Mouse (Mus musculus): ENCODE measurements at regions not wholly inside any gene's neighbourhood (a gene's known extent, or its start where the extent isn't known, plus 50 kb on each side); places are given as distances from the start of the nearest gene placed in this dataset. TPM values are rescaled to one million over a fixed set of nuclear protein-coding genes. Genes with fewer than 3 reads are reported as not detected.
"Not testable (repeated sequence)": the region's sequence is repeated elsewhere in the genome, so short reads cannot be mapped to it uniquely, and the experiment has no call there.

- no peak overlapping the region for H3K9ac ChIP-seq (replicated peaks; ENCODE audit: low read depth, low read length)
- H3K36me3 ChIP-seq (ENCODE audit: control insufficient read depth, insufficient read depth, low read length) = no peaks in the 10 kb centered on the region
- H3K4me2 ChIP-seq (ENCODE audit: low read depth, low read length) = no peak overlapping the region
- H3K4me1 ChIP-seq (ENCODE audit: control insufficient read depth, insufficient read depth, low read length) = no peaks in the 10 kb centered on the region
- no peaks in the 10 kb centered on the region for H3K27me3 ChIP-seq (ENCODE audit: control insufficient read depth, insufficient read depth, low read length)
- no peak for ATAC-seq (ENCODE audit: low read depth)
- H3K27ac ChIP-seq (ENCODE audit: low read depth, low read length) = no peak overlapping the region
- no peaks in the 10 kb centered on the region for H3K9me3 ChIP-seq (ENCODE audit: control insufficient read depth, low read length)
- H3K4me3 ChIP-seq (ENCODE audit: low read depth, low read length) = no peak overlapping the region
- WGBS = 71% methylated on average over 1 of the region's 1 CpGs
Measured at GRCm38 (mm10) chr8:97191806-97192205, 1303.5 kb upstream of the Got2 start.

GRCm38 (mm10) chr8:97183831-97184230, 1295.5 kb upstream of the Got2 start:
- H3K27me3 ChIP-seq (ENCODE audit: control insufficient read depth, insufficient read depth, low read length); H3K9me3 ChIP-seq (ENCODE audit: control insufficient read depth, low read length); H3K4me3 ChIP-seq (ENCODE audit: low read depth, low read length); H3K27ac ChIP-seq (ENCODE audit: low read depth, low read length); H3K4me1 ChIP-seq (ENCODE audit: control insufficient read depth, insufficient read depth, low read length); H3K9ac ChIP-seq (replicated peaks; ENCODE audit: low read depth, low read length); H3K36me3 ChIP-seq (ENCODE audit: control insufficient read depth, insufficient read depth, low read length); ATAC-seq (ENCODE audit: low read depth); H3K4me2 ChIP-seq (ENCODE audit: low read depth, low read length): not testable (repeated sequence)
- 88% methylated on average over 11 of the region's 13 CpGs for WGBS

GRCm38 (mm10) chr8:97182456-97182855, 1294.1 kb upstream of the Got2 start:
- not testable (repeated sequence) for H3K4me2 ChIP-seq (ENCODE audit: low read depth, low read length)

More at GRCm38 (mm10) chr8:97182456-97182855, 1294.1 kb upstream of the Got2 start:
- not testable (repeated sequence) for H3K4me3 ChIP-seq (ENCODE audit: low read depth, low read length); H3K27ac ChIP-seq (ENCODE audit: low read depth, low read length); H3K27me3 ChIP-seq (ENCODE audit: control insufficient read depth, insufficient read depth, low read length); H3K36me3 ChIP-seq (ENCODE audit: control insufficient read depth, insufficient read depth, low read length); H3K4me1 ChIP-seq (ENCODE audit: control insufficient read depth, insufficient read depth, low read length); ATAC-seq (ENCODE audit: low read depth); H3K9ac ChIP-seq (replicated peaks; ENCODE audit: low read depth, low read length); H3K9me3 ChIP-seq (ENCODE audit: control insufficient read depth, low read length)

Small RNAs in the stretch of these regions (microRNA-seq; reads per million reads assigned to microRNA genes)
- not detected for gene Gm26399

All from neural tube, embryonic 14.5 days (tissue).